Mouse (Mus musculus): ENCODE results near the gene Nckap5l. TPM values are rescaled to one million over a fixed set of nuclear protein-coding genes. Genes with fewer than 3 reads are reported as not detected.

Nckap5l gene
- 10 to 100 TPM; 19.1 to 22.9 (median 19.5) TPM for total RNA-seq (2022)

DNA sequence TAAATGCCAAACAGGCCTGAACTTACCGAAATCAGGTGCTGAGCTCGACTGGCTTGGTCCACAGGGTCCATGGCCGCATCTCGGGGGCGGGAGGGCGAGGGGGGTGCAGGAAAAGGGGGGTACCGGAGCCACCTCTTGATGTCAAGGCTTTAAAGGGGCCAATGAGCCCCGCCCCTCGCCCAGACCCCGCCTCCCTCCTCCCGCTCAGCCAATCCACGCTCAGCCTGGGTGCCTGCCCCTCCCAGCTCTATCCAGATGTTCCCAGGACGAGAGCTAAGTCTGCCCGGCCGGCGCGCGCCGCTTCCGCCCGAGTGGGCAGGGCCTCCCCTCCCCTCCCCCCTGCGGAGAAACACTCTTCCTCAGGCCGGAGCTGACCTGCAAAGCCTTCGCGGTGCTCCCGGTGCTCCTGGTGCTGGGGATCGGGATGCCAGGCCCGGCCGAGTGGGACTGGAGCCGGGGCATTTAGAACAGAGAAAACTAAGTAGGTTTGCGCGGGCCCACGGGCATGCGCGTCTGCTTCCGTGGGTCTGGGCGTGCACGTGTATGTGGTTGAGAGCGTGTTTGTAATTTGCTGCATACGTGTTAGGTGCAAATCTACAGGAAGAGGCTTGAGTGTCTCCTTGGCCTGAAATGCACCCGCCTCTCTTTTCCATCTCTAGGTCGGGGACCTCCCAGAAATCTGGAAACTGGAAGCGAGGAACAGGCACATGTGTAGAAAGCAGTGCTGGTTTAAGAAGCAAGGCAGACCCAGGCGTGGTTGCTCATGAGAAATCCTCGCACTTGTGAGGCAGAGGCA lies at the start of gene Nckap5l:
Gene Nckap5l (minus strand): TSS at position 143 of the 796 bp plus-strand sequence.
- DNase-seq (ENCODE audit: low spot score in 2 of 2), result peak; percentile 74 to 87

DNA sequence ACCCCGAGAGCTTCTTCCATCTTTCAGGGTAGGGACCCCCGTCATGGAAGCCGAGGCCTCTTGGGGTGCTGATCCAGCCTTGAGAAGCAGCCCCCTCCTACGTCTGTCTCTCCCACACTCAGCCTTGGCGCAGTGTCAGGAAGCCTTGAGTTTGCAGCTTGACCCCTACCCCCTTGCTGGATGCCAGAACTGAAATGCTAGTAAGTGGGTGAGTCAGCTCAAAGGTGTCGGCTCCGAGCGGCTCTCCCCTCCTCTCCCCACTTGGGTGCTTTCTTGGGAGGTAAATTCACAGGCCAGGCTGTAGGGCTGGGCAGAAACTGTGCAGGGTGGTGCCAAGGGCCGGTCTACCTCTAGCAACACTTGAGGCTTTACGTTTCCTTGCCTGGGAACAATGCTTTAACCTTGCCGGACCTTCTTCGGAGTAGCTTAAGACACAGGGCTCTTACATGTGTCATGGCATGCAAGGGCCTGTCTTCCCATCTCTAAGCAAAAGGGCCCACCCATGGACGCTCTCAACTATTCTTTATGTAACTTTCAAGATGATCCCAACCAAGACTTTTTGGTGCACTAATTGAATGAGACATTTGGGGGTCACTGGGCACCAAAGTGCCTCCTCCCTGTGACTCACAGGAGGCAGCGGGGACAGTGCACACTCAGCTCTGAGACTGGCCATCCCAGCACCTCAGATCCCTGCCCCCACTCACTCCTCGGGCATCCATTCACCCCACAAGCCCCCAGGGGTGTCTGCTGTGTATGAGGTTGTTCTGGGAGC lies 48.0 kb upstream of the Nckap5l start:
- DNase-seq (ENCODE audit: low spot score in 2 of 2), result no peak

DNA sequence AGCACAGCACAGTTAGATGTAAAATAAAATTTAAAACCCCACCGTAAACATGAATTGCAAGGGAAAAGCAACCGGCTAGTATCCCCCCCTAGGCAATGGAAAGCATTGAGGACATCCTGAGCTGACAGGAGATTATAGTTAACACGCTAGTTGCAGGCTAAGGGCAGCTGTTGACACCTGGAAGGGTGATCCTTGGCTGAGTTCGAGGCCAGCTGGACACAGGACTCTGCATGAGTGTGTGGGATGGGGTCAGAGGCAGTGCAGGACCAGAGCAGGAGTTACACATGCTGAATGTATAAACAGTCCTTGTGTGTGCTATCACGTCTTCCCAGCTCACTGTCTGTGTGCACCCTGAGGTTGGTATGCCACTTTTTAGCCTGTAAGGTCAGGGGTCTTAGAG lies 45.7 kb upstream of the Nckap5l start:
- DNase-seq (ENCODE audit: low spot score in 2 of 2), result no peak

DNA sequence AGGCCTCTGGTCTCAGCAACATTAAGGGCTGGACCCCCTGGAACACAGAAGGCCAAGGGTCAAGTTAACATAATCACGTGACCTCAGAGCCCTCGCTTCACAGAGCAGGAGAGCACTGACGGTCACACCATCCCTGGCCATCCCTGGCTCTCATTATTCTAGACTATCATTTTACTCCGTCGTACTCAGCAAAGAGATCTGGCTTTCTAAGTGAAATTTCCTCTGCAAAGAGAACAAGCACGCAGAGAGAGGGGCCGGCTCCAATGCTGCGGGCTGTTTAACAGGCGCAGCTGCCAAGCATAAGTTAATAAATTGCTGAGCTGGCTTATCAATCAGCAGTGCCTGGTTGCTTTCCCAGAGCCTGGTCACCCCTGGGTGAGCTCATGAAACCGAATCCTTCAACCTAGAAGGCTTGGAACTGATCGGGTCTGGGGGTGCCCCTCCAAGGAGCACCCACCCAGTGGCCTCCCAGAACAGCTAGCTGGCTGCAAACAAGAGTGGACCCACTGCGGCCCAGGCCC lies 44.8 kb upstream of the Nckap5l start:
- no peak for DNase-seq (ENCODE audit: low spot score in 2 of 2)

DNA sequence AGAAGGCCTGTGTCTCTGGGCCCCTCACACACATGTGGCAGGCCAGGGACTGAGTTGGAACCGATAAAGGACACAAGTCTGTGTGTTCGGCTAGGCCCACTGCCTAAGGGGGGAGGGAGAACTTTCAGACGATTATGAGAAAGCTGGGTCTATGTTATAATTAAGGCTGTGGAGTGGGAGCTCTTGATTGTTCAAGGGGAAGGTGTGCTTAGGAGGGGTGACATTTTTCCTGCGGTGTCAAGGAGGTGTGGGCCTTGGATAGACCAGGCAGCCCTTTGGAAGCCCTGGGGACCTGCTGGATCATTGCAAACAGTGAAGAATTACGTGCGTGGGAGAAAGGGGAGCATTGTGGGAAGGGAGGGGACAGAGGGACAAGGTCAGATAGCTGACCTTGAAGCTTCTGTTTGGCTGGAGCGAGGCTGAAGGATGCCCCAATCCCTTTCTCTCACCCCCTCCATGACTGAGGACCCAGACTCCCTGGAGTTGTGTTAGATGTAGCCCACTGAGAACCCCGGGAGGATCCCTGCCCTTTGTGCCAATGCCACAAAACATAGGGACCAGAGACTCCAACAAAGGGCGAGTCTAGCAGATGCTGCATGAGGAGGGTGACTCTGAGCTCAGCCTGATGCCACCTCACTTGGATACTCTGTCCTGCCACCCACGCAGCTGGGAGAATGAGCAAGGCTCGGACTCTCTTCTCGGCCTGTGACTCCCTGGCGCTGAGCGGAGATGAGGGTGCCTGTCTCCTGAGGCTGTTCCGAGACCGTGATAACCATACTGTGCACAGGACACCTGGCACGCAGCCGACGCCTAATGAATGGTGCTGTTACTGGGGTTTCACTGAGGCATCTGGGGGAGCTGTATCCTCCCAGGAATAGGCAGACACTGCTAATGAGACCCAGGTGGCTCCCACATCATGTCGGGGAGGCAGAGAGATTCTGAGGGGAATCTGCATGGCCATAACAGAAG lies 44.0 kb upstream of the Nckap5l start:
- DNase-seq (ENCODE audit: low spot score in 2 of 2), result peak in 1 of 2 experiments; percentile 78

DNA sequence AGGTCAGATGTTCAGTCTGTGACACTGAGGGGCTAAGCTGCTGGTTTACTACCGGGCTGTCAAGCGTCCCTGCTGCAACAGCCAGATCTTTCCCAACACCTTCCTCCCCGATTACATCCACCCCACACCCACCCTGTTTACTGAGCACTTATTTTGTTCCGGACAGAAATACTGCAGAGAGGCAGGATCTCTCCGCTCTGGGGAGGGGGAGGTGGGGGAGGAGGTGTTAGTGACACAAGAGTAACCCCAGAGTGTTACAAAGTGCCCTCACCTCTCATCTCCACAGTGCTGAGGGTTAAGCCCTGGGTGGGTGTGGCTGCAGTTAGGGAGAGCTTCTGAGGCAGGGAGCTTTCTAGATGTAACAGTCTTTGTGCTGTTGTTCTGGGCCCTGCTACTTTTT lies 42.8 kb upstream of the Nckap5l start:
- no peak for DNase-seq (ENCODE audit: low spot score in 2 of 2)

DNA sequence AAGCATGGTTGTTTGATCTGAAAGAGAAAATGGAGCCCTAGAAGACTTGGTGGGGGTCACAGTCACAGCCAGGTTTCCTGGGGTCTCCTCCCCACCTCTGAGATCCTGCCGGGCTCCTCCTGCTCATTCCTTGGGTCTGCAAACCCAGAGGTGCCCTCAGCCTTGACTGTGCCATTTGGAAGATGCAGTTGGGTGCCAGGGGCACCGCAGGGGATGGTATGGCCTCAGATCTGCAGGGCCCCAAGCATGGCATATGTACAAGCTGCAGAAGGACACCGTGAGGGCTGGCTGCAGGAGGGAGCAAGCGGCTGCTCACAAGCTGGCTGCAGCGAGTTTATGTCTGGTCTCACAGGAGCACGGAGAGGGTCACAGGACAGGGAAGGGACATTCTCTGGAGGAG lies 42.2 kb upstream of the Nckap5l start:
- no peak for DNase-seq (ENCODE audit: low spot score in 2 of 2)

DNA sequence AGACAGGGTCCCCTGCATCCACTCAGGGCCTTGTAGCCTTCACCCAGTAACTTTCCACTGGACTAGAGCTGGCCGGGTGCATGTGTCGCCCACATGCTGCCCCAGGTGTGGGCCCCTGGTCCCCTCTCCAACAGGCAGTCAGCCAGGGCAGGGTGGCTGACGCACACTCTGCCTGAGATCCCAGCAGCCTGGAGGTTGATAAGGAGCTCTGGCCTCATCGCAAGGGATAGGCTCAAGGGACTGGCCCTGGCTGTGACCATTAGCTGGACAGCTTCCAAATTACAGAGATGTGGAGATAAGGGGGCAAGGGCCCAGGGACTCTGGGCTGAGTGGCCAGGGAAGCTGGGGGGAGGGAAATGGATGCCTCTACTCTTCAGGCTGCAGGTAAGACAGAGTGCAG lies 41.2 kb upstream of the Nckap5l start:
- no peak for DNase-seq (ENCODE audit: low spot score in 2 of 2)

DNA sequence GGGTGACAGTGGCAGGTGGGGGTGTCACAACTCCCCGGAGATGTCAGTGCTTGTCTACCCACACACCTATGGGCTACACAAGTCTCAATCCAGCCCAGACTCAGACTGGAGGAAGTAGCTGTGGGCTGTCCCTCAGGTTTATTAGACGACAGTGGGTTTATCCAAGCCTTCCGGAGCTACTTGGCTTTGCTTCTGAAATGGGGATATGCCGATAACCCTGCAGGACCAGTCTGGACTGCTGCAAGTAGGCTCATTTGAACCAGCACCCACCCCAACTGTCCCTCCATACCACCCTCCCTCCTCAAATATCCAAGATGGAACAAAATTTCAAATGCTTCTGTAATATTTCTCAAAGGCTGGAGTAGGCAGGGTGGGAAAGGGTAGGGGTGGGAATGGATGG lies 40.8 kb upstream of the Nckap5l start:
- no peak for DNase-seq (ENCODE audit: low spot score in 2 of 2)

DNA sequence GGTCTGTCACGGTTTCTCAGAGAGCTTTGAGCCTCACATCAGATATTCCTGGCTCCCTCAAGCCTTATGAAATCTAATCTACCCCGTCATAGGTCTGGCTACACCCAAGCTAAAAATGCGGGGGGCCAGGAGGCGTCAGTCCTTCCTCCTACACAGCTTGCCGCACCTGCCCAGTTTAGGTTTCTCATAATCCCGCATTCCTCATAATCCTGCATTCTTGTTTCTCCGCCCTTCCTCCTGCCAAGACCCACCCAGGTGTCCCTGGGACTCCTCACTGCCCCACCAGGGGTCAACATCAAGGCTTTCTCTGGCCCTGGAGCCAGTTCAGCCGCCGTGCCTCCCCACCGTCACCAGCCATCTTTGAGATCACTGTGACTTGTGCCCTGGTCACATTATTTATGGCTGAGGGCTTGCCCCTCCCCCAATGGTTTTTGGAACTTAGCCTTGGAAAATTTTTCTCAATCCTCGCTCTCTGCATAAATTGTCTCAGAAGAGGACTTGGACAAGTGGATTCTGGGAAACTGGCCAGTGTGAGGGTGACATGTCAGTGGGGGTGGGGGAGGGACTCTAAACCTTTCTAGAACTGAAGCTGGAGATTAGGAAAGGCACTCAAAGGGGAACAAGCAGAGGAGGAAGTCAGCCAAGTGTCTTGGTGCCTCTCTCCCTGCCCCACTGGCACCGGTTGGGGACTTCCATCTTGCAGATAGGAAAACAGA lies 40.1 kb upstream of the Nckap5l start:
- peak in 1 of 2 experiments; percentile 59 for DNase-seq (ENCODE audit: low spot score in 2 of 2)

DNA sequence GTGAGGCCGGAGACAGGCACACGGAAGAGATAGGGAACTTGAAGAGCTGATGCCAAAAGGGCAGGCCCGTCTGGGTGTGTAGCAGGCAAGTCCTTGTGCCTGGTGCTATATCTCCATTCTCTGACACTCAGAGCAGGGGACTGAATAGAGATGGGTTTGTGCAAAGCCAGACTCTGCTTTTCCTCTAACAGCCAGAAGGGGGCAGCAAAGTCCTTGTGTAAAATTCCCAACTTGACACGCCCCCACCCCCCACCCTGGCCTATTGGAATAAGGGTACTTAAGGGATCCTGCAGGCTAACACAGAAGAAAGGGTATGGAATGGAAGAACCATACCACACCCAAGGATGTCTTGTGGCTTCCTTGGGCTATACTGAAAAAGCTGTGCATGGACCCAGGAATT lies 39.5 kb upstream of the Nckap5l start:
- DNase-seq (ENCODE audit: low spot score in 2 of 2), result no peak

DNA sequence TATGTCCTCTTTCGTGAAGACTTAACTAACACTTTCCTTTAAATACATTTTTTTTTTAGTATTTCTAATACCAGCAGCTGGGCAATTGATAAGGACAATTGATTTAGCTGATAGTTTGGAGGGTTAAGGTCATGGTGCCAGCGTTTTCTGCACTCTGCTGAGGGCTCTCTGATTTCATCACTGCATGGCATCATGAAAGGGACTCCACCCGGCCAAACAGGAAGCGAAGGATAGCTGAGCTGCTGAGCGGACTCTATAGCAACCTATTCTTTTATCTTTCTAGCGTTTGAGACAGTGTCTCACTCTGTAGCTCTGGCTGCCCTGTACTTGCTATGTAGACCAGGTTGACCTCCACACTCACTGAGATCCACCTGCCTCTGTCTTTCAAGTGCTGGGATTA lies 27.2 kb upstream of the Nckap5l start:
- no peak for DNase-seq (ENCODE audit: low spot score in 2 of 2)

DNA sequence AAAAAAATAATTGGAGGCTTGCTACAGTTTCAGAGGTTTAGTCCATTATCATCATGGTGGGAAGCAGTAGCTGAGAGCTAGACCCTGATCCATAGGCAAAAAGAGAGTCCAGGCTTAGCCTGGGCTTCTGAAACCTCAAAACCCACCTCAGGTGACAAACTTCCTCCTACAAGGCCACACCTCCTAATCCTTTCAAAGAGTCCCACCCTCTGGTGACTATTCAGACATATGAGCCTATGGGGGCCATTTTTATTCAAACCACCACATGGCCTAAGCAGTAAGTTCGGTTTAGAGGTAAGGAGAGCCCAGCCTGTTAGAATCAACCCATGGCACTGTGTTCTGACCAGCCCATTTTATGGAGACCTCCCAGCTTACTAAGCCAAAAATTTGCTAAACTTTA lies 18.3 kb upstream of the Nckap5l start:
- DNase-seq (ENCODE audit: low spot score in 2 of 2), result no peak

DNA sequence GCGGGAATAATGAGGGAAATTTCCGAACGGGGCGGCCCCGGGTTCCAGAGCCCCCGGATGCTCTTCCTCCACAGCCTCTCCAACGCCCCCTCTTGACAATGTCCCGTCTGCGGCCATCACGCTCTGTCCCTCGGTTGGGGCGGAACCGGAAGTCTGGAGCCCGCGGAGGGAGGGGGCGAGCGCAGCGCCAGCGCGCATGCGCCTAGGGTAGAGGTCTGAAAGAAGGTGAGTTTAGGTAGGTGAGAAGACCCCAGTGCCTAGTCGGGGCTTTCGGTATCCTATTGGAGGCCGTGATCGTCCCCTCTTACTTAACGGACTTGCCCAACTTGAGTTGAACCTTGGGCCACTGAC lies 17.0 kb upstream of the Nckap5l start, which contains the start of gene Bcdin3d:
Gene Bcdin3d (minus strand): TSS at position 155 of the 351 bp plus-strand sequence.
- DNase-seq (ENCODE audit: low spot score in 2 of 2), result peak; percentile 71 to 73

DNA sequence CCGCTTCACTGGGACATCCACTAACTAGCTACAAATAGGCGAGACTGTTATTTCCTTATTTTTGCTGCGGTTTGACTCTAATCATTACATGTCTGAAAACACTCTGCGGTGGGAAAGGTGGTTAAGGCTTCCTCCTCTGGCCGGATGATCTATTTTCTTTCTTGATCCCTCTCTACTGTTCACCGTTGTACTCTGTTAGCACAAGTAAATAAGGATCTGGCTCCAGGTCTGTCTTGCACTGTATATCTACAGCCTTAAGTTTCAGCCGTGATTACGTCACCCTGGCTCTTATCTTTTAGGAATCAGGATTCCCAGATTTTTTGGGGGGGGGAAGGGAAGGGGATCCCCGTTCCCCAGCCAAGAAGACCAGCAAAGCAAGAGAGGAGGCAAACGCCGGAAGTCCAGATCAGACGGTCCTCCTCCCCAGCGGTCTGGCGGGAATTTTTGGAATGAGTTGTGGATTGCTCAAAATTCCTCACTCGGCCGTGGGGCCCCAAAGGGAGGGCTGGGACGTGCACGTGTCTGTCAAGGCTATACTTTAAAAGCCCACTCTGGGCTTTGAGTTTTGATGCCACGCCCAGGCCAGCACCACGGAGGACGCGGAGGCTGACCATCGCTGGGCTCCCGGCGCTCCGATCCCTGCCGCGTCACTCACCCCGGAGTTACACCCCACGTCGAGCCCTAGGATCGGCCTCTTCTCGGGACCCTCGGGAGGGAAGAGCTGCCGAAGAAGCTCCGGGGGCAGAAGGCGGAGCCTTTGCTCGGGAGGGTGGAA lies 16.4 kb upstream of the Nckap5l start:
- DNase-seq (ENCODE audit: low spot score in 2 of 2), result no peak

DNA sequence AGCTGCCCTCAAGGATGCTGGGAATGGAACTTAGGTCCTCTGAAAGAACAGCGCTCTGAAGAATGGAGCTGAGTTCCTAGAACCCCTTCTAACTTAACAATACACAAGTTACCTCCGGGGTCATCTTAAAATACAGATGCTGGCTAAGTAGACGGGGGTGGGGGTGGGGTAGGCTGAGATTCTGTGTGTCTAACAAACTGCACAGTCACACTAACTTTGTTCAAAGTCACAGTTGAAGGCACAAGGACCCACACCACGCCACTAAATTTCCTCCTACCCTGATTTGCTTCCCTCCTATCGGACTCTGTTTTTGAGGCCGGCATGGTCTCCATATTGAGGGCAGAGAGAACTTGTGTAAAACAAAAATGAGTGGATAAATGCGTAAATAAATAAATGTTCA lies 15.4 kb upstream of the Nckap5l start:
- no peak for DNase-seq (ENCODE audit: low spot score in 2 of 2)

DNA sequence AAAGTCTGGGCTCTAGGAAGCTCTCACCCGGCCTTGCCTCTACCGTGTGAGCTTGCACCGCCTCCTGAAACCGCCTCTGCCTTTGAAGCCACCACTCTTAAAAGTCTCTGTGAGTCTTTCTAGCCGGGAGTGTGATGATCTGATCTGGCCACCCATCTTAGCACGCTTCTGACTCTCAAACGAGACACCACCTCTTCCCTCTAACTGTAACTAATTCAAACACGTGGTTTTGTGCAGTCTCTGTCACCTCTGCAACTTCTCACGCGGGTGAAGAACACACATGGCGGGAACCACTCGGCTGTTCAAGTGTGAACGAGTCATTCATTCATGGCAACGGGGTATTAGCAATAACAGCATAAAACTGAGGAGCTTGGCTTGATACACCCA lies 14.1 kb upstream of the Nckap5l start:
- no peak for DNase-seq (ENCODE audit: low spot score in 2 of 2)

DNA sequence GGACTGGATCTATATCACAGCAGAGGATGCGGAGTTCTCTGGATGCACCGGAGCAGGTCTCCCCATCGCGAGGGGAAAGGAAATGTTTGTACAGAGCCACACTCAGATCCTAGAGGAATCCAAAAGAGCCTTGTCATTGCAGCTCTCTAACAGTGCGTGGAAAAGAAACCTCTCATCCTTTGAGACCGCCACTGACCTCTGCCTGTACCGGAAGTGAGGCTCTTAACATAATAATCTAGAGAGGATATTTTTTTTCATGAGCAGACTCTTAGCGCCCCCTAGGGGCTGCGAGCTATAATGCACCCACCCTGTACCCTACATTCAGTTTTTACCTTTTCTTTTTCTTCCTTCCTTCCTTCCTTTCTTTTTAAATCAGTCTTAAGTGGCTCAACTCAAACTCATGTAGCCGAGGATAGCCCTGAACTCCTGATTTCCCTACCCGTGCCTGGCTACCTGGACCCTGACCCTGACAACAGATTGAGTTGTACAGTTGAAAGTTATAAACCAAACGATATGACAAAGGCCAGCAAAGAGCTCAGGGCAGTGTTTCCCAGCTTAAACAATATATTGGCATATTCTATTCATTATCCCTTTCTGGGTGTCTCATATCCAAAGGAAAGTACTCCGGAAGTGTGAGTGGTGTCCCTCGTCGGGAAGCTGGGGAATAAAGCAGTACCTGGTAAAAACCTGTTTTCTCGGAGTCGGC lies 13.6 kb upstream of the Nckap5l start:
- peak in 1 of 2 experiments; percentile 46 for DNase-seq (ENCODE audit: low spot score in 2 of 2)

DNA sequence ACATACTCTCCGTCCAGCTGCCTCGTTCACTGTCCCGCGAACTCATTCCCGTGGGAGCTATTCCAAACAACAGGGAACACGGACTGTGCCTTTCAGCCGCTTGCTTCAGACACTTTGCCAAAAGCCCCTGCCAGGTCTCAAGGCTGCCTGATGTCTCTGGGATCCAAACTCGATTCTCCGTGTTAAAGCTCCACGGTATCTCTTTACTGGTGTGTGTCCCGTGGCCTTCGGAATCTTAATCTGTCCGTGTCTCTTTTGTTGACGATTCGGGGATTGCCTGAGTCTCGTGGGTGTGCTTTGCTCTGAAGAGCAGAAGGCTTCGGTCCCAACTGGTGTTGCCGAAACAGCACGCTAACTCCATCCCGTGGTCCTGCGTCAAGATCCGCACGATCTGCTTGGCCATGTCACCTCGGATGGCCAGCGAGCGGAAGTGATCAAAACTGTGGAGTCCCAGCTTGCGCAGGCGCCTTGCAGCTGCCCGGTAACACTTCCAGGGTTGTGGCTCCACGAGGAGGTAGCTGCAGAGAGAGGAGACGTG lies 12.7 kb upstream of the Nckap5l start:
- no peak for DNase-seq (ENCODE audit: low spot score in 2 of 2)
